Mouse (Mus musculus) mammary gland, adult 2 months (tissue): ENCODE data around the gene Upp1. TPM values are rescaled to one million over a fixed set of nuclear protein-coding genes. Genes with fewer than 3 reads are reported as not detected.

ENCODE experiments used
- polyA plus RNA-seq: library from polyadenylated mRNA; depleted of rRNA; stranded (reverse); fragments of >200 nt; gene quantifications from 2 replicates; pipeline ENCODE4 v1.2.3, GENCODE M21; 2012; ENCODE audit warnings: low replicate concordance; rRNA removed

The Upp1 gene
- 8.1 and 16.0 TPM in 2 replicates for polyA plus RNA-seq

DNA sequence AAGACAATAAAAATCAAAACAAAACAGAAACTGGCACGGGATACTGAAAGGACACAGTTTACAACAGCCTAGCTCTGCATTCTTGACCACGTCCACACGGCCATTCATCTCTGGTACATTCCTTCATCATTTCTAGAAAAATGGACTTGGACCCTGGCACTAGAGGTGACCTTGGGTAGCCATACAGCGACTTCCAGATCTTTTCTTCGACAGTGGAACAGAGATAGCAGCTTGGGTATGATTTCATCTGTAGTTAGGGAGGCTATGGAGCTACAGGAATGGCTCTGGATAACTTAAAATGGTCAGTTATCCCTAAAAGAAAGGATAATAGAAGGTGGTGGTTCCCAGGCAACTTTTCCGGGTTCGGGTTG lies at the start of gene Upp1:
Upp1 (plus strand) TSS at position 54 of the 371 bp plus-strand sequence.

Other genes starting within 250 kb of the Upp1 start
- gene Pkd1l1, start 144.8 kb upstream of the Upp1 start, polyA plus RNA-seq = 0.18 and 0.27 TPM in 2 replicates
- gene Hus1, start 106.9 kb upstream of the Upp1 start, polyA plus RNA-seq = 4.7 and 9.2 TPM in 2 replicates
- 0.78 and 1.0 TPM in 2 replicates for gene Gm11992, start 69.5 kb upstream of the Upp1 start, polyA plus RNA-seq
- not detected in 2 replicates for gene Sun3, start 69.1 kb upstream of the Upp1 start, polyA plus RNA-seq
- gene Abca13, start 73.8 kb downstream of the Upp1 start, polyA plus RNA-seq = 0.01 TPM in 1 of 2 replicates, not detected in the other